ENCODE assay signal across 1 mouse cellular context in the genomic region with DNA sequence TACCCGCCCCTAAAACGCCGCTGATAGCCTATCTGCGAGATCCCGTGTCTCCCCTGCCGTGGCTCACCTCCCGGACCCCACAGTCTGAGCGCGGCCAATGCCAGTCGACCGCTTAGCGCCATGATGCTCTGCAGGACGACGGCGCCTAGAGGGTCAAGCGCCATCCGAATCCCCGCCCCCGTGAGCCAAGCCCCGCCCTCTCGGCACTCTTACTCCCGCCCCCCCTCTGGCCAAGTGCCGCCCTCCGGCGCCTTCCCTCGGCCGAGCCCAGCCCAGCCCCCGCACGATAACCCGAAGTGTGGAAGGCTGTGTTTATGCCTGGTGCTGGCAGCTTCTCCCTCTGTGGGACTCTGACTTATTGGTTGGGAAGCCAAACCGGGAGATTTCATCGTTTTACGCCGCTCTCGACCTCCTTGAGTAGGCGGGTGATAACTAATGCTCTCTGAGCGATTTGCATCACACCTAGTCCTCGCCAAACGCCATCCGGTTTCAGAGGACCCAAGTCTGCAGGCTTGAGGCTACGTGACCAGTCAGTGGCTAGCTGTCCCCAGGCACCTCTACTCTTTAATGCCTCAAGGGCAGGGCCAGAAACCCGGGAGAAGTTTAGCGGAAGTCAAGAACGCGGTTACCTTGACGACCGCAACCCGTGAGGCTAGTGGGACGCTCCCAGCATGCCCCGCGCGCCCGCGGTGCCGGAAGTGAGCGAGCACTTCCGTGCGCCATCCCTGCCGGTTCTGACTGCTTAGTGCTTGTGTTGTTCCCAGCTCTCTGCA.
TF ChIP-seq lines count a peak whose summit lies in the region.

Gene Psmd13 (plus strand): TSS at position 273 of the 773 bp plus-strand sequence.
Gene Sirt3 (minus strand): TSS at position 614 of the 773 bp plus-strand sequence.

TF ChIP-seq in MEL, 35 proteins besides CTCF, POLR2A, EP300 and RAD21 (continued from another document):
- TF ChIP-seq POLR2AphosphoS5 (IDR thresholded peaks at IDR 0.05; ENCODE audit: borderline replicate concordance, low read depth, low read length) (no peak), RCOR1 (IDR thresholded peaks at IDR 0.05; ENCODE audit: low read depth, low read length) (no peak), POLR2AphosphoS2 (IDR thresholded peaks at IDR 0.05; ENCODE audit: low read length) (peak; percentile 25; the same call in 1 of the 2 replicates), BHLHE40 (IDR thresholded peaks at IDR 0.05; ENCODE audit: borderline replicate concordance, low read depth, low read length) (no peak), TAL1 (IDR thresholded peaks at IDR 0.05; ENCODE audit: low read length) (no peak), ELF1 (IDR thresholded peaks at IDR 0.05; ENCODE audit: low read depth, low read length) (peak; percentile 96), USF1 (IDR thresholded peaks at IDR 0.05; ENCODE audit: low read depth, low read length) (peak; percentile 68), JUND (IDR thresholded peaks at IDR 0.05; ENCODE audit: low read depth, low read length) (no peak), UBTF (IDR thresholded peaks at IDR 0.05; ENCODE audit: borderline replicate concordance, insufficient read depth, low read depth, low read length) (no peak), TCF12 (IDR thresholded peaks at IDR 0.05; ENCODE audit: low read depth, low read length) (peak; percentile 44; the same call in 1 of the 2 replicates), ZC3H11A (IDR thresholded peaks at IDR 0.05; ENCODE audit: low read depth, low read length) (no peak)
